Mouse (Mus musculus) embryonic facial prominence, embryonic 13.5 days (tissue): ENCODE results near the gene Tcf7l1. TPM values are rescaled to one million over a fixed set of nuclear protein-coding genes. Genes with fewer than 3 reads are reported as not detected.
A peak's percentile ranks its signal among the peaks of the same experiment; 100 is the strongest.
"Not testable (repeated sequence)": the region's sequence is repeated elsewhere in the genome, so short reads cannot be mapped to it uniquely, and the experiment has no call there.

Source experiments
- ATAC-seq: fragments of 200-750 bp; cut with Nextera tagmentation; 2 replicates; pipeline ENCODE4 v1.8.0; 2017; ENCODE audit warnings: low read depth; ENCODE audit not compliant: insufficient number of reproducible peaks, insufficient read depth, low FRiP score, low TSS enrichment
- H3K27ac ChIP-seq: fragments of 300-500 bp; sonication (generic); 2 replicates; pipeline ENCODE4 v1.5.1; 2015; ENCODE audit warnings: moderate library complexity, mild to moderate bottlenecking, inconsistent platforms
- H3K27me3 ChIP-seq: fragments of 300-500 bp; sonication (generic); 2 replicates; pipeline ENCODE4 v1.6.1; 2015; ENCODE audit warnings: mild to moderate bottlenecking, inconsistent platforms
- H3K36me3 ChIP-seq: fragments of 300-500 bp; sonication (generic); 2 replicates; pipeline ENCODE4 v1.6.1; 2015; ENCODE audit warnings: mild to moderate bottlenecking, inconsistent platforms
- H3K4me1 ChIP-seq: fragments of 300-500 bp; sonication (generic); 2 replicates; pipeline ENCODE4 v1.6.1; 2015; ENCODE audit warnings: inconsistent platforms
- H3K4me2 ChIP-seq: fragments of 300-500 bp; sonication (generic); 2 replicates; pipeline ENCODE4 v1.6.1; 2015; ENCODE audit warnings: moderate library complexity, mild to moderate bottlenecking, inconsistent platforms
- H3K4me3 ChIP-seq: fragments of 300-500 bp; sonication (generic); 2 replicates; pipeline ENCODE4 v1.5.1; 2015; ENCODE audit warnings: mild to moderate bottlenecking, inconsistent platforms
- H3K9ac ChIP-seq: fragments of 300-500 bp; sonication (generic); 2 replicates; pipeline ENCODE4 v1.6.1; 2015; ENCODE audit warnings: mild to moderate bottlenecking, inconsistent platforms
- H3K9me3 ChIP-seq: fragments of 300-500 bp; sonication (generic); 2 replicates; pipeline ENCODE4 v1.6.1; 2016; ENCODE audit warnings: inconsistent platforms
- WGBS: fragments of 180-500 bp; shearing (Covaris S2); methylation state at CpG from one replicate; pipeline ENCODE4 v1.1.7; 2015; ENCODE audit warnings: mixed read lengths; 5-methylcytosine and 5-hydroxymethylcytosine counted together
- polyA plus RNA-seq: library from polyadenylated mRNA; unstranded; fragments of >200 nt; fragmentation: Nextera tagmentation; extraction: Ambion mirVana; gene quantifications from 2 replicates; pipeline ENCODE4 v1.2.1, GENCODE M21; 2015

Gene Tcf7l1
- 59.2 and 63.7 TPM in 2 replicates for polyA plus RNA-seq

DNA sequence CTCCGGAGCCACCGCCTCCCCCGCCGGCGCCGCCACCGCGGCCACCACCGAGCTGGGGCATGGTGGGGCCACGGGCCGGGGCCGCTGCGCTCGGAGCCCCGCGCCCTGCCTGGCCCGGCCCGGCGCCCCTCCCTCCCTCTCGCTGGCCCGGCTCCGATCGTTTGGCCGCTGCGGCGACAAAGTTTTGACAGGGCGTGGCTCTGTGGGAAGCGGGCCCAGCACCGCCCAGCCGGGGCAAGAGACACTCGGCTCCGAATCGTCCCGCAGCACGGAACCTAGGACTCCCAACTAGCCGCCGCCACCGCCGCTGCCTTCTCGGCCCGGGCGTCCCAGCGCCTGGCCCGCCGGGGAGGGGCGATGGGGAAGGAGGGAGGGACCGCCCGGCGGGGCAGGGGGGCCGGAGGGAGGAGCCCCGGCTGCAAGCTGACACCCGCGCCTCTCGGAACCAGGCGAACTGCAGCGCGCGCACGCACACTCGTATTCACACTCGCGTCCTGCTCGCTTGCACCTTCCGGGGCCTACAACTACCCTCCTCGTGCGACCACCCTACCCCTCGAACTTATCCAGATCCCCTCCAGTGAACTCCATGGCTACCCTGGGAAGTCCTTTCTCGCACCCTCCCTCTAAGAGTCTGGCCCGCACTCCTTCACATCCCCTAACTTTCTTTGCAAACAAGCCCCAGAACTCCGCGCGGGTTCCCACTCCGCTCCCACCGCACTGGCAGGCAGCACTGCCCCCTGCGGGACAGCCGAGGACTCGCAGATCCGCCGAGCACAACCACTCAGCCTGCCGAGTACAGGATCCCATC, at the start of gene Tcf7l1:
Gene Tcf7l1, minus strand, starts transcription at position 363 of the 808 bp plus-strand sequence.
- no peaks in the 10 kb centered on the region for H3K27me3 ChIP-seq
- ATAC-seq = peak; percentile 93
- peaks cover 36% of the 10 kb centered on the region for H3K4me1 ChIP-seq
- peak within 1 kb of the TSS; percentile 92 for H3K4me3 ChIP-seq
- no peaks in the 10 kb centered on the region for H3K9me3 ChIP-seq
- peaks cover 18% of the 10 kb centered on the region for H3K36me3 ChIP-seq
- H3K4me2 ChIP-seq = peak within 1 kb of the TSS; percentile 80
- peak within 1 kb of the TSS; percentile 97 for H3K9ac ChIP-seq
- 1% methylated on average over 74 of the region's 80 CpGs for WGBS
- H3K27ac ChIP-seq = peak within 1 kb of the TSS; percentile 98

- no peak overlapping the region for H3K9ac ChIP-seq
- peaks cover 47% of the 10 kb centered on the region for H3K36me3 ChIP-seq
- H3K4me3 ChIP-seq = no peak overlapping the region
- H3K27me3 ChIP-seq = no peaks in the 10 kb centered on the region
- H3K4me2 ChIP-seq = no peak overlapping the region
- H3K27ac ChIP-seq = no peak overlapping the region
- no peak for ATAC-seq
- H3K9me3 ChIP-seq = no peaks in the 10 kb centered on the region
- peaks cover 3% of the 10 kb centered on the region; the same call in 1 of the 2 replicates for H3K4me1 ChIP-seq
- 86% methylated on average over 4 of the region's 4 CpGs for WGBS
Observed at GRCm38 (mm10) chr6:72837756-72838155, 48.7 kb upstream of the Tcf7l1 start.

DNA sequence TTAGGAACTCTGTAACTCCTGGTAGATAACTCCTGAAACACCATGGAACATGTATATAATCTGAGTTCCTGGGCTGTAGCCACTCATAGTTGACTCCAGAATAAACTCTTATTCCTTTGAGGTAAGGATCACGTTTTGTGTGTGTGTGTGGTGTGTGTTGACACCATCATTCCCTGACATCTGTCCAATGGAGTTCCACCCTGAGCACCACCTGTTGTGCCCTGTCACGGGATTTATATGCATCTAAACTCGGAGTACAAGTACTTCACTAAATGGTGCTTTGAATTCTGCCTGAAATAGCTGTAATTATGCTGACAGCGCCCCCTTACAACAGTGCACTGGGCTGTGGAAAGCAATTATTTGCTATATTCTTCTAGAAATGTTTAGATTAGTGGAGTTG, 45.5 kb upstream of the Tcf7l1 start:
- Histone ChIP-seq H3K4me2 (no peak overlapping the region), H3K27me3 (no peaks in the 10 kb centered on the region), H3K4me1 (peaks cover 3% of the 10 kb centered on the region; the same call in 1 of the 2 replicates), H3K9me3 (no peaks in the 10 kb centered on the region), H3K27ac (no peak overlapping the region), H3K4me3 (no peak overlapping the region), H3K9ac (no peak overlapping the region), H3K36me3 (peaks cover 20% of the 10 kb centered on the region)
- 78% methylated on average over 4 of the region's 4 CpGs for WGBS
- ATAC-seq = no peak

DNA sequence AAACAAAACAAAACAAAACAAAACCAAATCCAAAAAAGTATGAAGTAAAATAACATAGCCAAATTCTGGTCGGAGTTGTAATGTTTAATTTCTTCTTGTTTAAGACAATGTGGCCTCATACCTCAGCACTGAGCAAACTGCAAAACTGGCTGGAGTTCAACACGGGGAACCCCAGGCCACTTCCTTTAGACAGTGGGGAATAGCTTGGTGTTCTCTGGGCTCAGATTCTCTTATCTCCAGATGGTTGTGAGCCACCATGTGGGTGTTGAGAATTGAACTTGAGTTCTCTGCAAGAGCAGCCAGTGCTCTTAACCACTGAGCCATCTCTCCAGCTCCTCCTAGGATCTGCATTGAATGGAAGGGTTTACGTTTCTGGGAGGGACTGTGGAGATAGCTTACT, 42.8 kb upstream of the Tcf7l1 start:
- H3K27ac ChIP-seq = no peak overlapping the region
- 0 out of 2 replicates have a peak, but pooled peaks cover 7% of the 10 kb centered on the region for H3K36me3 ChIP-seq
- no peaks in the 10 kb centered on the region for H3K9me3 ChIP-seq
- H3K4me2 ChIP-seq = no peak overlapping the region
- no peak overlapping the region for H3K4me3 ChIP-seq
- no peaks in the 10 kb centered on the region for H3K27me3 ChIP-seq
- no peaks in the 10 kb centered on the region for H3K4me1 ChIP-seq
- no peak for ATAC-seq
- no peak overlapping the region for H3K9ac ChIP-seq
- WGBS = 56% methylated on average over 3 of the region's 3 CpGs

DNA sequence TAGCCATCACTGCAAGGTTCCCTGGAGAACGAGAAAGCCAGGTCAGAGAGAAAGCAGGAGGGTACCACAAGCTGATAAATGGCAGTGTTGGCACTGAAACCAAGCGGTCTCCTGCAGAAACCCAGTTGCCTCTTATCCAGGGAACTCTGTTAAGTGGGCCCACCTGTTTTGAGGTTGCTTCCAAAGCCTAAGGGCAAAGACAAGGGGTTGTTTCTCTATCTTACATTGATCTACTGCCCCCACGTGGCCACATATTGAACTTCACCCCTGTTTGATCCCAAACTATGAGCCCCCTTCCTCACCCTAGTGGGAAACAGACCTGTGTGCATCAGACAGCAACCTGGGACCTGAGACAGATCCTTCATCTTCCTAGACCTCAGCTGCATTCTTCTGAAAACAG, 42.2 kb upstream of the Tcf7l1 start:
- Histone ChIP-seq H3K27ac (no peak overlapping the region), H3K9ac (no peak overlapping the region), H3K4me3 (no peak overlapping the region), H3K4me2 (no peak overlapping the region), H3K9me3 (no peaks in the 10 kb centered on the region), H3K36me3 (0 out of 2 replicates have a peak, but pooled peaks cover under 1% of the 10 kb centered on the region), H3K4me1 (no peaks in the 10 kb centered on the region), H3K27me3 (0 out of 2 replicates have a peak, but pooled peaks cover under 1% of the 10 kb centered on the region)
- ATAC-seq = no peak
- 12% methylated on average over 3 of the region's 3 CpGs for WGBS

DNA sequence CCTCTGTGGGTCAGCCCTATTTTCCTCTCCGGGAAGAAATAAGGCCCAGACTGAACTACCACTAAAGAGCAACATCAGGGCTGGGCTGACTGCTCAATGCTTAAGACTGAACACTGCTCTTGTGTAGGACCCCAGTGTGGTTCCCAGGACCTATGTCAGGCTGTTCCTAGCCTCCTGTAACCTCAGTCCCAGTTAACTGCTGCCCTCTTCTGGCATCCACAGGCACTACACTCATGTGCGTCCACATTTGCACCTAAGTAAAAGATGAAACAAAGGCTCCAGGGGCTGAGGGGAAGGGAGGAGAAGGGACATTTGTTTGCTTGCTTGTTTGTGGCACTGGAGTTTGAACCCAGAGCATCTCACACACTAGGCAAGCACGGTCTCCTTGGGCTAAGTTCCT, 39.8 kb upstream of the Tcf7l1 start:
- Histone ChIP-seq H3K9ac (no peak overlapping the region), H3K4me2 (no peak overlapping the region), H3K9me3 (no peaks in the 10 kb centered on the region), H3K36me3 (no peaks in the 10 kb centered on the region), H3K4me3 (no peak overlapping the region), H3K4me1 (peaks cover 10% of the 10 kb centered on the region), H3K27ac (no peak overlapping the region), H3K27me3 (0 out of 2 replicates have a peak, but pooled peaks cover 5% of the 10 kb centered on the region)
- WGBS = 71% methylated on average over 3 of the region's 3 CpGs
- no peak for ATAC-seq

GRCm38 (mm10) chr6:72828037-72828436, 39.0 kb upstream of the Tcf7l1 start:
- H3K4me1 ChIP-seq, H3K9ac ChIP-seq, H3K4me3 ChIP-seq, H3K27ac ChIP-seq, H3K27me3 ChIP-seq, H3K36me3 ChIP-seq, H3K9me3 ChIP-seq, ATAC-seq: not testable (repeated sequence)
- WGBS = 7% methylated on average over 9 of the region's 9 CpGs
- 0 out of 2 replicates have a peak overlapping the region, but pooled peaks have one; percentile 20 for H3K4me2 ChIP-seq

- 0 out of 2 replicates have a peak, but pooled peaks cover 5% of the 10 kb centered on the region for H3K27me3 ChIP-seq
- H3K9me3 ChIP-seq = no peaks in the 10 kb centered on the region
- ATAC-seq = no peak
- no peaks in the 10 kb centered on the region for H3K36me3 ChIP-seq
- H3K4me2 ChIP-seq = peak overlapping the region; percentile 55
- H3K4me3 ChIP-seq = no peak overlapping the region
- H3K4me1 ChIP-seq = peaks cover 10% of the 10 kb centered on the region
- H3K27ac ChIP-seq = no peak overlapping the region
- no peak overlapping the region; the same call in 1 of the 2 replicates for H3K9ac ChIP-seq
- WGBS = 46% methylated on average over 9 of the region's 9 CpGs
Observed at GRCm38 (mm10) chr6:72825762-72826161, 36.7 kb upstream of the Tcf7l1 start.

DNA sequence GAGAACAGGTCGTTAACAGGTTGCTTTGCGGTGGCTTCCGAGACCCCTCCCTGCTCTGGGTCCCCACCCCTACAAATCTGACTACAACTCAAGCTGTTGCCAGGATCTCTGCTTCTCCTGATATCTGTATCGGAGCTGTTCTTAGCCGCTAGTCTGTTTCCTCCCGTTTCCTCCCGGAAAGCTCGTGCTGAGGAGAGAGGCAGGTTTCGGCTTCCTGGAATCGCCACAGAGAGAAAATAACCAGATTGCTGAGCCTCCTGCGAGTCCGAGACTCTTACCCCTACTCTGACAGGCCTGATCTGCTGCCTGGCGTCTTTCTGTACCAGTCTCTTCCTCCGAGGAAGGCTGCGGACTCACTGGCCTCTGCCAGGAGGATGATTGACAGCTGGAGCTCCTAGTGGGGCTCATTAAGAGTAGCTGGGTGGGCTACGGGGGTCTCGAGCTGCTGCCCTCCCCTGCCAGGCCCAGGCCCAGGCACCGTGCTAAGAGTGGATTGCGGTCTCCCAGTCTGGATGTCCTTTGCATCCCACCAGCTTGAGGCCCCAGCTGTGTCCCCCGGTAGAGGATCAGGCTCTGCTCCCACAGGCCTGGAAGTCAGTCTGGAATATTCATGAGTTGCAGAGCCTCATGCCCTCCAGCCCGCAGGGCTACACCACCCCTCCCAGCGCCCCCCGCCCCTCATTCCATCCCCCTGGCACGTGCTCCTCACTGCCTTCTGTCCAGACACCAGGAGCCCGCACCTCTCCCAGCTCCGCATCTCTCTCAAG, 36.1 kb upstream of the Tcf7l1 start:
- Histone ChIP-seq H3K9me3 (no peaks in the 10 kb centered on the region), H3K36me3 (no peaks in the 10 kb centered on the region), H3K4me2 (peak overlapping the region; percentile 55), H3K27ac (peak overlapping the region; percentile 16; the same call in 1 of the 2 replicates), H3K27me3 (0 out of 2 replicates have a peak, but pooled peaks cover 5% of the 10 kb centered on the region), H3K4me3 (peak overlapping the region; percentile 26), H3K9ac (peak overlapping the region; percentile 58), H3K4me1 (peaks cover 10% of the 10 kb centered on the region)
- ATAC-seq = no peak
- WGBS = 6% methylated on average over 26 of the region's 26 CpGs

- 78% methylated on average over 9 of the region's 9 CpGs for WGBS
- Histone ChIP-seq H3K27me3 (no peaks in the 10 kb centered on the region), H3K9ac (no peak overlapping the region), H3K27ac (peak overlapping the region; percentile 28; the same call in 1 of the 2 replicates), H3K4me1 (0 out of 2 replicates have a peak, but pooled peaks cover 6% of the 10 kb centered on the region), H3K9me3 (no peaks in the 10 kb centered on the region), H3K4me3 (no peak overlapping the region), H3K36me3 (no peaks in the 10 kb centered on the region), H3K4me2 (0 out of 2 replicates have a peak overlapping the region, but pooled peaks have one; percentile 1)
- no peak for ATAC-seq
Observed at GRCm38 (mm10) chr6:72813456-72813855, 24.4 kb upstream of the Tcf7l1 start.

GRCm38 (mm10) chr6:72810248-72810647, 21.2 kb upstream of the Tcf7l1 start:
- no peaks in the 10 kb centered on the region for H3K9me3 ChIP-seq
- no peak overlapping the region for H3K4me3 ChIP-seq
- no peaks in the 10 kb centered on the region for H3K36me3 ChIP-seq
- no peak for ATAC-seq
- H3K4me2 ChIP-seq = no peak overlapping the region
- H3K4me1 ChIP-seq = 0 out of 2 replicates have a peak, but pooled peaks cover 6% of the 10 kb centered on the region
- 74% methylated on average over 7 of the region's 7 CpGs for WGBS
- H3K27ac ChIP-seq = no peak overlapping the region
- H3K9ac ChIP-seq = no peak overlapping the region
- H3K27me3 ChIP-seq = no peaks in the 10 kb centered on the region
